Mouse (Mus musculus): ENCODE results near the gene March9. TPM values are rescaled to one million over a fixed set of nuclear protein-coding genes. Genes with fewer than 3 reads are reported as not detected.
A peak's percentile ranks its signal among the peaks of the same experiment; 100 is the strongest.
"Not testable (repeated sequence)": the region's sequence is repeated elsewhere in the genome, so short reads cannot be mapped to it uniquely, and the experiment has no call there.

The March9 gene
- polyA plus RNA-seq, 1 experiment from 2014 or later: 0.81 TPM

GRCm38 (mm10) chr10:127075080-127075479 is 15.1 kb upstream of the March9 start, which contains the start of gene Agap2:
Agap2 (plus strand) TSS chr10:127075284.
- Histone ChIP-seq H3K9ac (ENCODE audit: low read length) (no peak within 1 kb of the TSS), H3K36me3 (ENCODE audit: control insufficient read depth, insufficient read depth, low read length) (no peaks in the 10 kb centered on the region), H3K4me1 (replicated peaks; ENCODE audit: control insufficient read depth, insufficient read depth) (no peaks in the 10 kb centered on the region; the same call in 1 of the 2 replicates), H3K27ac (replicated peaks) (no peak within 1 kb of the TSS), H3K4me2 (replicated peaks; ENCODE audit: low read depth) (no peak within 1 kb of the TSS), H3K4me3 (ENCODE audit: low read depth, low read length) (no peak within 1 kb of the TSS), H3K9me3 (ENCODE audit: control insufficient read depth, low read length) (no peaks in the 10 kb centered on the region), H3K27me3 (ENCODE audit: control insufficient read depth, insufficient read depth, low read length) (no peaks in the 10 kb centered on the region; the same call in 1 of the 2 replicates)
- 59% methylated on average over 9 of the region's 9 CpGs for WGBS
- TF ChIP-seq CTCF (IDR thresholded peaks at IDR 0.05; ENCODE audit: low read depth) (peak; percentile 34; the same call in 1 of the 2 replicates), EP300 (optimal IDR thresholded peaks at IDR 0.05) (no peak)
- DNase-seq (ENCODE audit: low spot score) (no peak), ATAC-seq (ENCODE audit: low FRiP score, low TSS enrichment) (no peak)

DNA sequence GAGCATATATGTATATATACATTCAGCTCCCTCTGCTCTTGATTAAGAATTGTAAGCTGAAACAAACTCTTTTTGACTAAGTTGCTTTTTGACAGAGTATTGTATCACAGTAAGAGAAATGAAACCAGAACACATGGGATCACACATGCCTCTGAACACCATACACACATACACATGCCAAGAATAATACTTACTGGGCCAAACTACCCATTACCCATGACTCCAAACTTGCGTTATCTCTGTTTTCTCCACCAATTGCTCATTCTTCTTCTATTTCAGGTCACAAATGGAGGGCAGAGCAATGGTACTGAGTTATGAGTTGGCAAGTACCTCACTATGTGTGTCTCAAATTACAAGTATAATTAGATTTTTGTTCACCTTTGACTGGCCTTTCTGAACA is 14.0 kb upstream of the March9 start:
- H3K27me3 ChIP-seq (ENCODE audit: control insufficient read depth, insufficient read depth, low read length): no peaks in the 10 kb centered on the region; the same call in 1 of the 2 replicates
- ATAC-seq (ENCODE audit: low FRiP score, low TSS enrichment): no peak
- no peak for DNase-seq (ENCODE audit: low spot score)
- no peak overlapping the region for H3K9ac ChIP-seq (ENCODE audit: low read length)
- no peak overlapping the region for H3K27ac ChIP-seq (replicated peaks)
- H3K9me3 ChIP-seq (ENCODE audit: control insufficient read depth, low read length): no peaks in the 10 kb centered on the region
- no peak for TF ChIP-seq EP300 (optimal IDR thresholded peaks at IDR 0.05)
- no peak for TF ChIP-seq CTCF (IDR thresholded peaks at IDR 0.05; ENCODE audit: low read depth)
- H3K4me3 ChIP-seq (ENCODE audit: low read depth, low read length): no peak overlapping the region
- no peak overlapping the region for H3K4me2 ChIP-seq (replicated peaks; ENCODE audit: low read depth)
- no peaks in the 10 kb centered on the region for H3K36me3 ChIP-seq (ENCODE audit: control insufficient read depth, insufficient read depth, low read length)
- H3K4me1 ChIP-seq (replicated peaks; ENCODE audit: control insufficient read depth, insufficient read depth): 0 out of 2 replicates have a peak, but pooled peaks cover 2% of the 10 kb centered on the region
- WGBS: 94% methylated on average over 1 of the region's 1 CpGs

- not testable (repeated sequence) for H3K4me3 ChIP-seq (ENCODE audit: low read depth, low read length); DNase-seq (ENCODE audit: low spot score); H3K9me3 ChIP-seq (ENCODE audit: control insufficient read depth, low read length); ATAC-seq (ENCODE audit: low FRiP score, low TSS enrichment); H3K36me3 ChIP-seq (ENCODE audit: control insufficient read depth, insufficient read depth, low read length); H3K27me3 ChIP-seq (ENCODE audit: control insufficient read depth, insufficient read depth, low read length); H3K27ac ChIP-seq (replicated peaks); H3K4me2 ChIP-seq (replicated peaks; ENCODE audit: low read depth); H3K4me1 ChIP-seq (replicated peaks; ENCODE audit: control insufficient read depth, insufficient read depth); H3K9ac ChIP-seq (ENCODE audit: low read length)
- 80% methylated on average over 2 of the region's 2 CpGs for WGBS
These were observed 13.0 kb upstream of the March9 start for GRCm38 (mm10) chr10:127072969-127073368.

DNA sequence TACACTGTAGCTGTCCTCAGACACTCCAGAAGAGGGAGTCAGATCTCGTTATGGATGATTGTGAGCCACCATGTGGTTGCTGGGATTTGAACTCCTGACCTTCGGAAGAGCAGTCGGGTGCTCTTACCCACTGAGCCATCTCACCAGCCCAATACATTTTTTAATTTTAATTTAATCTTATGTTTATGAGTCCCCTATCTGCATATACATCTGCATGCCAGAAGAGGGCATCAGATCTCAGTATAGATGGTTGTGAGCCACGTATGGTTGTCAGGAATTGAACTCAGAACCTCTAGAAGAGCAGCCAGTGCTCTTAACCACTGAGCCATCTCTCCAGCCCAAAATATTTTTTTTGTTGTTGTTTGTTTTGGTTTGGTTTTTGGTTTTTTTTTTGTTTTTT is 12.3 kb upstream of the March9 start:
- peak; percentile 43; the same call in 1 of the 2 replicates for TF ChIP-seq CTCF (IDR thresholded peaks at IDR 0.05; ENCODE audit: low read depth)
- WGBS: 74% methylated on average over 4 of the region's 4 CpGs
- H3K27me3 ChIP-seq (ENCODE audit: control insufficient read depth, insufficient read depth, low read length); H3K27ac ChIP-seq (replicated peaks); H3K9ac ChIP-seq (ENCODE audit: low read length); H3K9me3 ChIP-seq (ENCODE audit: control insufficient read depth, low read length); ATAC-seq (ENCODE audit: low FRiP score, low TSS enrichment); DNase-seq (ENCODE audit: low spot score); H3K4me2 ChIP-seq (replicated peaks; ENCODE audit: low read depth); H3K4me3 ChIP-seq (ENCODE audit: low read depth, low read length); H3K4me1 ChIP-seq (replicated peaks; ENCODE audit: control insufficient read depth, insufficient read depth); H3K36me3 ChIP-seq (ENCODE audit: control insufficient read depth, insufficient read depth, low read length): not testable (repeated sequence)

DNA sequence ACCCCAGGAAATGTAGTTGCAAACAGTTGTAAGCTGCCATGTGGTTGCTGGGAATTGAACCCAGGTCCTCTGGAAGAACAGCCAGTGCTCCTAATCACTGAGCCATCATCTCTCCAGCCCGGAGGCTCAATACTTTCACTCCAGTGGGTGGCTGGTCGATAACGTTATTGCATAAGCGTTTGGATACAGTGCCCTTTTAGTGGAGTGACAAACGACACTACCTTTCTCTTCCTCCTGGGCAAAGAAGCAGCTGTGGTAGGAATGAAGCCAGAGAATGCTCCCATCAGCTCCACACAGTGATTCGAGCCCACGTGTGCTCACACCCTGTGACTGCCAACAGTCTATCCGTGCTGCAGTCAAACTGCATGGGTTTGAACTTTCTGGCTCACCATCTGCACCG is 11.2 kb upstream of the March9 start:
- ATAC-seq (ENCODE audit: low FRiP score, low TSS enrichment) (no peak), DNase-seq (ENCODE audit: low spot score) (no peak)
- peak overlapping the region; percentile 84 for H3K4me2 ChIP-seq (replicated peaks; ENCODE audit: low read depth)
- H3K4me3 ChIP-seq (ENCODE audit: low read depth, low read length): no peak overlapping the region
- no peak overlapping the region for H3K27ac ChIP-seq (replicated peaks)
- H3K27me3 ChIP-seq (ENCODE audit: control insufficient read depth, insufficient read depth, low read length): no peaks in the 10 kb centered on the region
- 65% methylated on average over 9 of the region's 9 CpGs for WGBS
- no peaks in the 10 kb centered on the region for H3K9me3 ChIP-seq (ENCODE audit: control insufficient read depth, low read length)
- peaks cover 9% of the 10 kb centered on the region for H3K36me3 ChIP-seq (ENCODE audit: control insufficient read depth, insufficient read depth, low read length)
- TF ChIP-seq EP300 (optimal IDR thresholded peaks at IDR 0.05) (no peak), CTCF (IDR thresholded peaks at IDR 0.05; ENCODE audit: low read depth) (no peak)
- 0 out of 2 replicates have a peak, but pooled peaks cover 2% of the 10 kb centered on the region for H3K4me1 ChIP-seq (replicated peaks; ENCODE audit: control insufficient read depth, insufficient read depth)
- no peak overlapping the region for H3K9ac ChIP-seq (ENCODE audit: low read length)

GRCm38 (mm10) chr10:127070190-127071121 is 10.5 kb upstream of the March9 start, which contains the start of gene Tspan31:
Tspan31 (minus strand) TSS chr10:127070264.
- Histone ChIP-seq H3K36me3 (ENCODE audit: control insufficient read depth, insufficient read depth, low read length) (peaks cover 9% of the 10 kb centered on the region), H3K27ac (replicated peaks) (peak within 1 kb of the TSS; percentile 88), H3K4me3 (ENCODE audit: low read depth, low read length) (peak within 1 kb of the TSS; percentile 62), H3K27me3 (ENCODE audit: control insufficient read depth, insufficient read depth, low read length) (no peaks in the 10 kb centered on the region), H3K9ac (ENCODE audit: low read length) (peak within 1 kb of the TSS; percentile 78), H3K4me2 (replicated peaks; ENCODE audit: low read depth) (peak within 1 kb of the TSS; percentile 84), H3K4me1 (replicated peaks; ENCODE audit: control insufficient read depth, insufficient read depth) (0 out of 2 replicates have a peak, but pooled peaks cover 2% of the 10 kb centered on the region), H3K9me3 (ENCODE audit: control insufficient read depth, low read length) (no peaks in the 10 kb centered on the region)
- peak; percentile 89 for ATAC-seq (ENCODE audit: low FRiP score, low TSS enrichment)
- peak; percentile 89 for DNase-seq (ENCODE audit: low spot score)
- TF ChIP-seq CTCF (IDR thresholded peaks at IDR 0.05; ENCODE audit: low read depth) (no peak), EP300 (optimal IDR thresholded peaks at IDR 0.05) (no peak)
- WGBS: under 1% methylated on average over 36 of the region's 36 CpGs
